Mouse (Mus musculus) small intestine, adult 10 weeks (tissue): ENCODE measurements around the gene Lipa. TPM values are rescaled to one million over a fixed set of nuclear protein-coding genes. Genes with fewer than 3 reads are reported as not detected.

Experiments
- polyA plus RNA-seq: library from polyadenylated mRNA; stranded (reverse); fragments of 350-450 nt; fragmentation: Illumina TruSeq; extraction: RNeasy Lipid Tissue Mini Kit (QIAGEN cat#74804); gene quantifications from one replicate; pipeline ENCODE4 v1.2.3, GENCODE M21; 2014; ENCODE audit warnings: low replicate concordance

The Lipa gene
- polyA plus RNA-seq: 190 TPM

GRCm38 (mm10) chr19:34526941-34527682, at the start of gene Lipa:
Lipa (minus strand) TSS chr19:34527474.

GRCm38 (mm10) chr19:34550534-34551223, 23.4 kb upstream of the Lipa start, which contains the start of gene Ifit2:
Ifit2 (plus strand) TSS chr19:34550694.

GRCm38 (mm10) chr19:34474991-34475971, 52.0 kb downstream of the Lipa start, which contains the start of gene Ch25h:
Ch25h (minus strand) TSS chr19:34475164.

Other genes with a start within 250 kb of the Lipa start
- gene Fas, start 236.8 kb downstream of the Lipa start, polyA plus RNA-seq: 95.6 TPM
- 3.3 TPM for gene Ch25h, start 52.3 kb downstream of the Lipa start, polyA plus RNA-seq
- gene Ifit2, start 23.2 kb upstream of the Lipa start, polyA plus RNA-seq: 14.3 TPM
- 22.7 TPM for gene Ifit3, start 56.1 kb upstream of the Lipa start, polyA plus RNA-seq
- 169 TPM for gene Ifit1bl1, start 74.5 kb upstream of the Lipa start, polyA plus RNA-seq
- gene Ifit3b, start 80.5 kb upstream of the Lipa start, polyA plus RNA-seq: 5.6 TPM
- gene Ifit1bl2, start 113.3 kb upstream of the Lipa start, polyA plus RNA-seq: 470 TPM
- gene Ifit1, start 113.4 kb upstream of the Lipa start, polyA plus RNA-seq: 95.2 TPM
- 8.1 TPM for gene Slc16a12, start 219.8 kb upstream of the Lipa start, polyA plus RNA-seq